Mouse (Mus musculus) myocyte (in vitro differentiated cells): Measurements from ENCODE around the gene Ubac2. TPM values are rescaled to one million over a fixed set of nuclear protein-coding genes. Genes with fewer than 3 reads are reported as not detected.

Source experiments
- H3K27me3 ChIP-seq: one replicate; pipeline ENCODE4 v1.6.1; 2011; ENCODE audit not compliant: control insufficient read depth, insufficient read depth, insufficient read length
- H3K36me3 ChIP-seq: one replicate; pipeline ENCODE4 v1.6.1; 2011; ENCODE audit not compliant: control insufficient read depth, insufficient read depth
- H3K4me2 ChIP-seq: one replicate; pipeline ENCODE4 v1.6.1; 2011; ENCODE audit warnings: low read depth, control low read depth
- H3K4me3 ChIP-seq: one replicate; pipeline ENCODE4 v1.5.1; 2011; ENCODE audit warnings: mild to moderate bottlenecking, control low read depth, moderate library complexity
- H3K79me2 ChIP-seq: one replicate; pipeline ENCODE4 v1.6.1; 2011; ENCODE audit not compliant: control insufficient read depth, insufficient read depth
- H3ac ChIP-seq: one replicate; pipeline ENCODE4 v1.6.1; 2011; ENCODE audit not compliant: control insufficient read depth, insufficient read length
- CEBPB ChIP-seq: IDR thresholded peaks from 2 replicates; pipeline ENCODE4 v1.6.1; 2011; ENCODE audit warnings: mild to moderate bottlenecking, moderate library complexity; ENCODE audit not compliant: poor library complexity, insufficient read depth, severe bottlenecking
- E2F4 ChIP-seq: IDR thresholded peaks from one replicate; pipeline ENCODE4 v1.6.1; 2011; ENCODE audit warnings: mild to moderate bottlenecking, control low read depth, moderate library complexity; ENCODE audit not compliant: insufficient read depth
- MAX ChIP-seq: IDR thresholded peaks from one replicate; pipeline ENCODE4 v1.6.1; 2011; ENCODE audit warnings: low read depth, mild to moderate bottlenecking, control low read depth
- MYOD1 ChIP-seq, 3 experiments: IDR thresholded peaks; one replicate each; pipeline ENCODE4 v1.6.1; 2011; ENCODE audit warnings: control low read depth in 2 of 3, low read depth in 2 of 3, mild to moderate bottlenecking in 2 of 3, moderate library complexity in 1 of 3; ENCODE audit not compliant: insufficient read length in 2 of 3, control insufficient read depth in 1 of 3
- MYOG ChIP-seq, 3 experiments: IDR thresholded peaks; one replicate each; pipeline ENCODE4 v1.6.1; 2011; ENCODE audit warnings: control low read depth in 2 of 3, low read depth in 2 of 3, mild to moderate bottlenecking in 2 of 3; ENCODE audit not compliant: insufficient read length in 2 of 3, control insufficient read depth in 1 of 3, insufficient read depth in 1 of 3
- POLR2A ChIP-seq: IDR thresholded peaks from one replicate; pipeline ENCODE4 v1.6.1; 2011; ENCODE audit warnings: low read depth, mild to moderate bottlenecking, control low read depth, moderate library complexity; ENCODE audit not compliant: insufficient read length
- POLR2AphosphoS2 ChIP-seq: IDR thresholded peaks from one replicate; pipeline ENCODE4 v1.6.1; 2011; ENCODE audit warnings: low read depth, control low read depth; ENCODE audit not compliant: insufficient read length
- REST ChIP-seq: IDR thresholded peaks from one replicate; pipeline ENCODE4 v1.6.1; 2011; ENCODE audit warnings: mild to moderate bottlenecking, control low read depth, moderate library complexity; ENCODE audit not compliant: insufficient read depth, insufficient read length
- SRF ChIP-seq: IDR thresholded peaks from one replicate; pipeline ENCODE4 v1.6.1; 2011; ENCODE audit warnings: low read depth; ENCODE audit not compliant: control insufficient read depth, insufficient read length
- TCF12 ChIP-seq: IDR thresholded peaks from one replicate; pipeline ENCODE4 v1.6.1; 2011; ENCODE audit warnings: mild to moderate bottlenecking, control low read depth; ENCODE audit not compliant: poor library complexity, insufficient read depth, severe bottlenecking
- TCF3 ChIP-seq: IDR thresholded peaks from one replicate; pipeline ENCODE4 v1.6.1; 2011; ENCODE audit warnings: low read depth, control low read depth; ENCODE audit not compliant: insufficient read length
- USF1 ChIP-seq: IDR thresholded peaks from one replicate; pipeline ENCODE4 v1.6.1; 2011; ENCODE audit warnings: low read depth, mild to moderate bottlenecking, control low read depth, moderate library complexity
- polyA plus RNA-seq: library from polyadenylated mRNA; unstranded; fragments of >200 nt; fragmentation: generic; extraction: Trizol; gene quantifications from one replicate; pipeline ENCODE4 v1.2.1, GENCODE M21; 2012; ENCODE audit warnings: missing spikeins

The Ubac2 gene
- polyA plus RNA-seq, 1 experiment, result 33.1 TPM

GRCm38 (mm10) chr14:121878859-121879206 lies 413 bp downstream of the Ubac2 start:
- Histone ChIP-seq H3K4me3 (peak overlapping the region; percentile 66), H3K4me2 (peak overlapping the region; percentile 91), H3ac (peak overlapping the region; percentile 64), H3K36me3 (no peaks in the 10 kb centered on the region), H3K79me2 (peaks cover 29% of the 10 kb centered on the region), H3K27me3 (peaks cover 5% of the 10 kb centered on the region)
- no peak for TF ChIP-seq CEBPB
- TF ChIP-seq REST, result no peak
- TF ChIP-seq POLR2A, result no peak
- no peak for TF ChIP-seq SRF
- TF ChIP-seq MYOG (IDR thresholded peaks at IDR 0.05; ENCODE audit: control insufficient read depth in 1 of 3, insufficient read depth in 1 of 3, insufficient read length in 2 of 3, low read depth in 2 of 3), result no peak
- TF ChIP-seq MYOD1 (IDR thresholded peaks at IDR 0.05; ENCODE audit: control insufficient read depth in 1 of 3, insufficient read length in 2 of 3, low read depth in 2 of 3), result no peak
- no peak for TF ChIP-seq E2F4
- TF ChIP-seq POLR2AphosphoS2, result no peak
- TF ChIP-seq USF1, result no peak
- TF ChIP-seq MAX, result no peak
- no peak for TF ChIP-seq TCF3
- TF ChIP-seq TCF12, result no peak

GRCm38 (mm10) chr14:121879266-121879840 lies 933 bp downstream of the Ubac2 start:
- TF ChIP-seq MYOD1 (IDR thresholded peaks at IDR 0.05; ENCODE audit: control insufficient read depth in 1 of 3, insufficient read length in 2 of 3, low read depth in 2 of 3) (no peak), USF1 (no peak), POLR2A (no peak), CEBPB (no peak), TCF3 (no peak), TCF12 (no peak), MYOG (IDR thresholded peaks at IDR 0.05; ENCODE audit: control insufficient read depth in 1 of 3, insufficient read depth in 1 of 3, insufficient read length in 2 of 3, low read depth in 2 of 3) (no peak), SRF (no peak), REST (no peak), E2F4 (no peak), POLR2AphosphoS2 (no peak), MAX (no peak)
- Histone ChIP-seq H3K4me3 (peak overlapping the region; percentile 66), H3K4me2 (peak overlapping the region; percentile 91), H3ac (peak overlapping the region; percentile 64), H3K27me3 (no peaks in the 10 kb centered on the region), H3K79me2 (peaks cover 29% of the 10 kb centered on the region), H3K36me3 (no peaks in the 10 kb centered on the region)

- Histone ChIP-seq H3K36me3 (no peaks in the 10 kb centered on the region), H3K27me3 (no peaks in the 10 kb centered on the region), H3K79me2 (peaks cover 29% of the 10 kb centered on the region), H3K4me2 (no peak overlapping the region), H3K4me3 (no peak overlapping the region), H3ac (no peak overlapping the region)
- TF ChIP-seq CEBPB (no peak), USF1 (no peak), POLR2A (no peak), E2F4 (no peak), MYOG (IDR thresholded peaks at IDR 0.05; ENCODE audit: control insufficient read depth in 1 of 3, insufficient read depth in 1 of 3, insufficient read length in 2 of 3, low read depth in 2 of 3) (no peak), MAX (no peak), TCF3 (no peak), POLR2AphosphoS2 (no peak), TCF12 (no peak), MYOD1 (IDR thresholded peaks at IDR 0.05; ENCODE audit: control insufficient read depth in 1 of 3, insufficient read length in 2 of 3, low read depth in 2 of 3) (no peak), SRF (no peak), REST (no peak)
These were observed 2.8 kb downstream of the Ubac2 start for GRCm38 (mm10) chr14:121881211-121881610.

- H3K27me3 ChIP-seq, result no peaks in the 10 kb centered on the region
- no peak for TF ChIP-seq SRF
- TF ChIP-seq TCF3, result no peak
- no peak for TF ChIP-seq MYOD1 (IDR thresholded peaks at IDR 0.05; ENCODE audit: control insufficient read depth in 1 of 3, insufficient read length in 2 of 3, low read depth in 2 of 3)
- peaks cover 27% of the 10 kb centered on the region for H3K79me2 ChIP-seq
- H3K4me3 ChIP-seq, result no peak overlapping the region
- H3K4me2 ChIP-seq, result no peak overlapping the region
- H3K36me3 ChIP-seq, result no peaks in the 10 kb centered on the region
- no peak overlapping the region for H3ac ChIP-seq
These were observed 5.9 kb downstream of the Ubac2 start for GRCm38 (mm10) chr14:121884150-121884797.

GRCm38 (mm10) chr14:121893747-121894146 lies 15.3 kb downstream of the Ubac2 start:
- peaks cover 46% of the 10 kb centered on the region for H3K79me2 ChIP-seq
- TF ChIP-seq USF1, result no peak
- TF ChIP-seq MAX, result no peak

More at GRCm38 (mm10) chr14:121893747-121894146, 15.3 kb downstream of the Ubac2 start:
- H3K36me3 ChIP-seq, result no peaks in the 10 kb centered on the region
- H3ac ChIP-seq, result no peak overlapping the region
- H3K4me3 ChIP-seq, result no peak overlapping the region
- H3K4me2 ChIP-seq, result no peak overlapping the region
- H3K27me3 ChIP-seq, result no peaks in the 10 kb centered on the region
